Mouse (Mus musculus) neural tube, embryonic 13.5 days (tissue): Measurements from ENCODE around the gene Fbl. TPM values are rescaled to one million over a fixed set of nuclear protein-coding genes. Genes with fewer than 3 reads are reported as not detected.
"Not testable (repeated sequence)": the region's sequence is repeated elsewhere in the genome, so short reads cannot be mapped to it uniquely, and the experiment has no call there.

Source experiments
- ATAC-seq: fragments of 200-750 bp; cut with Nextera tagmentation; 2 replicates; pipeline ENCODE4 v1.8.0; 2017; ENCODE audit warnings: low read depth, mild to moderate bottlenecking, moderate TSS enrichment, moderate library complexity
- H3K27ac ChIP-seq: fragments of 300-500 bp; sonication (generic); replicated peaks from 2 replicates; pipeline ENCODE4 v1.5.1; 2015; ENCODE audit warnings: moderate library complexity, mild to moderate bottlenecking, inconsistent platforms
- H3K27me3 ChIP-seq: fragments of 300-500 bp; sonication (generic); 2 replicates; pipeline ENCODE4 v1.6.1; 2015; ENCODE audit warnings: mild to moderate bottlenecking, inconsistent platforms
- H3K36me3 ChIP-seq: fragments of 300-500 bp; sonication (generic); 2 replicates; pipeline ENCODE4 v1.6.1; 2015; ENCODE audit warnings: mild to moderate bottlenecking, inconsistent platforms
- H3K4me1 ChIP-seq: fragments of 300-500 bp; sonication (generic); replicated peaks from 2 replicates; pipeline ENCODE4 v1.6.1; 2015; ENCODE audit warnings: inconsistent platforms
- H3K4me2 ChIP-seq: fragments of 300-500 bp; sonication (generic); 2 replicates; pipeline ENCODE4 v1.6.1; 2015; ENCODE audit warnings: inconsistent platforms, mild to moderate bottlenecking, moderate library complexity
- H3K4me3 ChIP-seq: fragments of 300-500 bp; sonication (generic); 2 replicates; pipeline ENCODE4 v1.5.1; 2015; ENCODE audit warnings: mild to moderate bottlenecking, inconsistent platforms
- H3K9ac ChIP-seq: fragments of 300-500 bp; sonication (generic); 2 replicates; pipeline ENCODE4 v1.6.1; 2015; ENCODE audit warnings: moderate library complexity, mild to moderate bottlenecking, inconsistent platforms
- H3K9me3 ChIP-seq: fragments of 300-500 bp; sonication (generic); 2 replicates; pipeline ENCODE4 v1.6.1; 2016; ENCODE audit warnings: inconsistent platforms
- WGBS: fragments of 180-500 bp; shearing (Covaris S2); methylation state at CpG from one replicate; pipeline ENCODE4 v1.1.7; 2015; 5-methylcytosine and 5-hydroxymethylcytosine counted together
- polyA plus RNA-seq: library from polyadenylated mRNA; unstranded; fragments of >200 nt; fragmentation: Nextera tagmentation; extraction: Ambion mirVana; gene quantifications from 2 replicates; pipeline ENCODE4 v1.2.1, GENCODE M21; 2015

Fbl gene
- 81.3 and 97.9 TPM in 2 replicates for polyA plus RNA-seq

GRCm38 (mm10) chr7:28169489-28170422 is at the start of gene Fbl:
Gene Fbl, plus strand, starts transcription at chr7:28169710.
- Histone ChIP-seq H3K27me3 (no peaks in the 10 kb centered on the region), H3K27ac (peak within 1 kb of the TSS; percentile 86), H3K36me3 (peaks cover 1% of the 10 kb centered on the region), H3K4me1 (peaks cover 30% of the 10 kb centered on the region), H3K4me3 (peak within 1 kb of the TSS; percentile 80), H3K4me2 (peak within 1 kb of the TSS; percentile 92), H3K9me3 (no peaks in the 10 kb centered on the region), H3K9ac (peak within 1 kb of the TSS; percentile 82)
- under 1% methylated on average over 80 of the region's 80 CpGs for WGBS
- peak; percentile 93 for ATAC-seq

DNA sequence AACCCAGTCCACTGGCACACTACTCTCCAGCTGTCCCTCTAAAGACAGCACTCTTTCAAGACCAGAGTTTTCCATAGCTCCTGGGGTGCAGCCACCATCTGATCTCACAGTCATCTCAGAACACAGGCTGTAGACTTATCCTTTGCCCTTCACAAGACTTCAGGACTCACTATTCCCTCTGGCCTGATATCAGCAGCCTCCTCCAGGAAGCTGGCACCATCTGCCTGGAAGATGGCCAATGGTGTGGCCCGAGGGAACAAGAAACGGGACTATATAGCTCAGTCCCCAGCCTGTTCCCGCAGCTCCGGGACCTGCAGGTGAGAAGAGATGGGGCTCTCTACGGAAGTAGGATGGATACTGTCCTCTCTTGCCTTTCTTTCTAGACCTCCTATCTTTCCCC is 40.3 kb upstream of the Fbl start, which contains the start of gene 9530053A07Rik:
Gene 9530053A07Rik, plus strand, starts transcription at position 301 of the 400 bp plus-strand sequence.
- no peaks in the 10 kb centered on the region for H3K36me3 ChIP-seq
- ATAC-seq, result no peak

DNA sequence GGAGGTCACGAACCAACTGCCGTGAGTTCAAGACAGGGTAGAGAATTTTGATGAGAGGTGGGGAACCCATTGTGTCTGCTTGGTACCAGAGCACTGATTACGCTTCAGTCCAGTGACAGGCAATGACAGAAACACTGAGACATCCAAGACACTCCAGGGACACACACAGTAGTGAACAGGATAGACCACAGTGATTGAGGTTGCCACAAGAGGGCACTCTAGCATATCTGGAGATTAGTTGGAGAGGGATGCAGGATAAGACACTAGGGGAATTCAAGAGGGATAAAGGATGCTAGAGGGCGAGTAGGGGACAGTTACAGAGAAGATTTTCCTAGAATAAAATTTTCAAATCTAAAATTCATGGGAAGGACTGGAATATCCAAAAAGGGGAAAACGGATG is 31.9 kb upstream of the Fbl start:
- Histone ChIP-seq H3K9ac (no peak overlapping the region), H3K4me2 (no peak overlapping the region), H3K36me3 (no peaks in the 10 kb centered on the region), H3K27me3 (no peaks in the 10 kb centered on the region; the same call in 1 of the 2 replicates), H3K9me3 (no peaks in the 10 kb centered on the region), H3K4me1 (no peaks in the 10 kb centered on the region), H3K27ac (no peak overlapping the region), H3K4me3 (no peak overlapping the region)
- ATAC-seq, result peak; percentile 56; the same call in 1 of the 2 replicates
- WGBS, result 55% methylated on average over 5 of the region's 5 CpGs

More for the DNA sequence above, 40.3 kb upstream of the Fbl start, which contains the start of gene 9530053A07Rik:
- no peaks in the 10 kb centered on the region for H3K4me1 ChIP-seq
- no peak within 1 kb of the TSS for H3K4me2 ChIP-seq
- H3K4me3 ChIP-seq, result no peak within 1 kb of the TSS
- H3K9ac ChIP-seq, result no peak within 1 kb of the TSS
- H3K27ac ChIP-seq, result no peak within 1 kb of the TSS
- no peaks in the 10 kb centered on the region for H3K27me3 ChIP-seq
- no peaks in the 10 kb centered on the region for H3K9me3 ChIP-seq
- WGBS, result 89% methylated on average over 5 of the region's 5 CpGs

GRCm38 (mm10) chr7:28148263-28148662 is 21.2 kb upstream of the Fbl start:
- H3K4me2 ChIP-seq, result no peak overlapping the region
- ATAC-seq, result peak; percentile 65
- H3K27me3 ChIP-seq, result peaks cover 4% of the 10 kb centered on the region; the same call in 1 of the 2 replicates
- no peaks in the 10 kb centered on the region for H3K9me3 ChIP-seq
- 0 out of 2 replicates have a peak overlapping the region, but pooled peaks have one; percentile 6 for H3K9ac ChIP-seq
- 28% methylated on average over 3 of the region's 3 CpGs for WGBS
- H3K36me3 ChIP-seq, result no peaks in the 10 kb centered on the region
- H3K4me3 ChIP-seq, result no peak overlapping the region
- H3K4me1 ChIP-seq, result no peaks in the 10 kb centered on the region
- no peak overlapping the region for H3K27ac ChIP-seq

GRCm38 (mm10) chr7:28149841-28150240 is 19.7 kb upstream of the Fbl start:
- Histone ChIP-seq H3K36me3 (no peaks in the 10 kb centered on the region), H3K9ac (no peak overlapping the region), H3K4me3 (no peak overlapping the region), H3K27ac (no peak overlapping the region), H3K4me1 (no peaks in the 10 kb centered on the region), H3K9me3 (no peaks in the 10 kb centered on the region), H3K27me3 (peaks cover 4% of the 10 kb centered on the region; the same call in 1 of the 2 replicates), H3K4me2 (no peak overlapping the region)
- WGBS, result 88% methylated on average over 1 of the region's 1 CpGs
- ATAC-seq, result no peak

GRCm38 (mm10) chr7:28151584-28152221 is 17.8 kb upstream of the Fbl start:
- H3K4me2 ChIP-seq, result no peak overlapping the region
- ATAC-seq, result no peak
- H3K4me1 ChIP-seq, result no peaks in the 10 kb centered on the region
- H3K9me3 ChIP-seq, result no peaks in the 10 kb centered on the region
- H3K27ac ChIP-seq, result no peak overlapping the region
- peaks cover 4% of the 10 kb centered on the region; the same call in 1 of the 2 replicates for H3K27me3 ChIP-seq
- no peak overlapping the region for H3K9ac ChIP-seq
- H3K4me3 ChIP-seq, result no peak overlapping the region
- no peaks in the 10 kb centered on the region for H3K36me3 ChIP-seq
- WGBS, result 14% methylated on average over 13 of the region's 13 CpGs

- not testable (repeated sequence) for ATAC-seq, H3K4me2 ChIP-seq, H3K9ac ChIP-seq, H3K27me3 ChIP-seq, H3K4me3 ChIP-seq, H3K36me3 ChIP-seq, H3K9me3 ChIP-seq, H3K4me1 ChIP-seq, H3K27ac ChIP-seq
- WGBS, result 52% methylated on average over 5 of the region's 5 CpGs
Measured at GRCm38 (mm10) chr7:28153595-28153994, 15.9 kb upstream of the Fbl start.

DNA sequence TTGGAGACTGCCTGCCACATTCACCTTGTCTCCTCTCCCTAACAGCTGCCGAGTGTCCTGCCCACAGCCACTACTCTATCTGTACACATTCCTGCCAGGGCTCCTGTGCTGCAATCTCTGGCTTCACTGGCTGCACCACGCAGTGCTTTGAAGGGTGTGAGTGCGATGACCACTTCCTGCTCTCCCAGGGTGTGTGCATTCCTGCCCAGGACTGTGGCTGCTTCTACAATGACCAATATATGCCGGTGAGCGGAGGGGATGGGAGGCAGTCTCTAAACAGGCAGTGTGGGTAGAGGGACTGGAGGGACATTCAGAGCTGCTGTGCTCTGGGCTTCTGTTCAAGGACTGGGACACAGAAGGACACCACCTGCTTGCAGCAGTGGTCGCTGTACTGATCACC is 10.2 kb upstream of the Fbl start:
- ATAC-seq, result no peak
- H3K27me3 ChIP-seq, result 0 out of 2 replicates have a peak, but pooled peaks cover 3% of the 10 kb centered on the region
- H3K4me1 ChIP-seq, result no peaks in the 10 kb centered on the region
- H3K9me3 ChIP-seq, result no peaks in the 10 kb centered on the region
- no peak overlapping the region for H3K9ac ChIP-seq
- no peak overlapping the region for H3K4me2 ChIP-seq
- no peak overlapping the region for H3K4me3 ChIP-seq
- no peaks in the 10 kb centered on the region for H3K36me3 ChIP-seq
- WGBS, result 64% methylated on average over 6 of the region's 6 CpGs
- no peak overlapping the region for H3K27ac ChIP-seq

DNA sequence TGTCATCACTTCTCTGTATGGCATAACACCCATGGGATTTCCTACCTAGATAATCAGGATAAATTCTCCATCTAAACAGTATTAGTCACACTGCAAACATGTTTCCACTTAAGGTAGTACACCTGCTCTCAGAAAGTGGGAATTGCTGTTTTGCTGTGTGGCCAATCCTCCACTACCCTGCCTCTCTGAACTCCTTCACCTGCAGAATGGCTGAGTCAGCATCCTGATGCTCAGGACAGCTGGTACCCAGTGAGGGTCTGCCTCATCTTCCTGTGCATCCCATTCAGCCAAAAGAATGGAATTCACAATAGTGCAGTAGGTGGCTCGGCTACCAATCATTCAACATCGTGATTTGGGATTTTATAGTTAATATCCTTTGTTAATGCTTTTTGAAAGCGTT is 9.6 kb upstream of the Fbl start:
- Histone ChIP-seq H3K9me3 (no peaks in the 10 kb centered on the region), H3K4me1 (no peaks in the 10 kb centered on the region), H3K4me2 (no peak overlapping the region), H3K36me3 (no peaks in the 10 kb centered on the region), H3K9ac (no peak overlapping the region), H3K4me3 (no peak overlapping the region), H3K27me3 (0 out of 2 replicates have a peak, but pooled peaks cover 3% of the 10 kb centered on the region), H3K27ac (no peak overlapping the region)
- WGBS, result 77% methylated on average over 3 of the region's 3 CpGs
- ATAC-seq, result no peak

GRCm38 (mm10) chr7:28161163-28161749 is 8.3 kb upstream of the Fbl start:
- no peak overlapping the region for H3K4me2 ChIP-seq
- no peak overlapping the region for H3K27ac ChIP-seq
- WGBS, result 45% methylated on average over 9 of the region's 9 CpGs
- H3K27me3 ChIP-seq, result 0 out of 2 replicates have a peak, but pooled peaks cover 3% of the 10 kb centered on the region
- H3K9ac ChIP-seq, result no peak overlapping the region
- no peak for ATAC-seq
- no peaks in the 10 kb centered on the region for H3K9me3 ChIP-seq
- no peaks in the 10 kb centered on the region for H3K36me3 ChIP-seq
- H3K4me1 ChIP-seq, result no peaks in the 10 kb centered on the region
- no peak overlapping the region for H3K4me3 ChIP-seq

DNA sequence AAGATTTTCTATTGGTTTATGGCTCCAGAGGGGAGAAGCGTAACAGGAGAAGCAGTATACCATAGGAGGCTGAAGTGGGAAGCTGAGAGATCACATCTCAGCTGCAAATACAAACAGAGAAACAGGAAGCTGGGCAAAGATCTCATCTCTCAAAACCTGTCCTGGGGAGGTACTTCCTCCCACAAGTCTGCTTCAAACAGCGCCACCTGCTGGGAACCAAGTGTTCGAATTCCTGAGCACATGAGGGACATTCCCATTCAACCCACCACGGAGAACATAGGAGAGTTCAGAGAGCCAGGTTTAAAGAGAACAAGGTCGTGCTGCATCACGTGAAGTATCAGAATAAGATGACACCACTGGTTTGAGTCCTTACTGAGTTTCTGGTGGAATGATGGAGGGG is 4.1 kb upstream of the Fbl start:
- H3K4me3 ChIP-seq, result no peak overlapping the region
- 84% methylated on average over 6 of the region's 6 CpGs for WGBS
- ATAC-seq, result no peak

More for the DNA sequence above, 4.1 kb upstream of the Fbl start:
- Histone ChIP-seq H3K4me1 (peaks cover 18% of the 10 kb centered on the region), H3K27me3 (no peaks in the 10 kb centered on the region), H3K4me2 (no peak overlapping the region), H3K9ac (no peak overlapping the region), H3K9me3 (no peaks in the 10 kb centered on the region), H3K27ac (no peak overlapping the region), H3K36me3 (no peaks in the 10 kb centered on the region)
